In genomic region chr7:56997713-56998624, GRCm38 (mm10) we compare ENCODE assay signal across 29 mouse cellular contexts.
DNase-seq lines count a peak whose midpoint lies in the region; ATAC-seq and TF ChIP-seq lines count a peak whose summit lies in the region.
"Had no signal": no experiment of that assay in that cellular context is flagged by ENCODE, and none has a peak within 500 bp of the region (broad histone marks: within the 10 kb centered on the region; RNA-seq: fewer than 3 reads in every experiment).

No protein-coding gene starts in this region.

- 85% methylated on average over 2 of the region's 2 CpGs for WGBS in intestine, embryonic 15.5 days
- WGBS in intestine, postnatal 0 days, result 79% methylated on average over 2 of the region's 2 CpGs
- 74% methylated on average over 2 of the region's 2 CpGs for WGBS in lung, embryonic 16.5 days
- 88% methylated on average over 2 of the region's 2 CpGs for WGBS in lung, adult 2 months
- 83% methylated on average over 2 of the region's 2 CpGs for WGBS in limb, embryonic 15.5 days
- 91% methylated on average over 2 of the region's 2 CpGs for WGBS in hindbrain, embryonic 11.5 days

- no peak overlapping the region for H3K4me2 ChIP-seq in intestine, embryonic 15.5 days (replicated peaks)
- H3K4me2 ChIP-seq in intestine, postnatal 0 days (replicated peaks; ENCODE audit: low read depth), result no peak overlapping the region
- H3K4me2 ChIP-seq in lung, embryonic 16.5 days (ENCODE audit: low read depth, low read length), result no peak overlapping the region
- H3K4me2 ChIP-seq in limb, embryonic 15.5 days, result no peak overlapping the region
- no peak overlapping the region for H3K4me2 ChIP-seq in hindbrain, embryonic 11.5 days (replicated peaks; ENCODE audit: low read depth, low read length)
- H3K4me2 ChIP-seq: embryonic facial prominence, embryonic 12.5 days; heart, embryonic 13.5 days; liver, embryonic 15.5 days; midbrain, embryonic 15.5 days; neural tube, embryonic 15.5 days had no signal

- no peaks in the 10 kb centered on the region for H3K9me3 ChIP-seq in intestine, embryonic 15.5 days
- no peaks in the 10 kb centered on the region for H3K9me3 ChIP-seq in intestine, postnatal 0 days (ENCODE audit: control insufficient read depth)
- no peaks in the 10 kb centered on the region for H3K9me3 ChIP-seq in lung, embryonic 16.5 days (ENCODE audit: control insufficient read depth, low read length)
- H3K9me3 ChIP-seq in limb, embryonic 15.5 days, result no peaks in the 10 kb centered on the region
- H3K9me3 ChIP-seq in hindbrain, embryonic 11.5 days (ENCODE audit: control insufficient read depth, low read length), result no peaks in the 10 kb centered on the region
- H3K9me3 ChIP-seq: embryonic facial prominence, embryonic 12.5 days; midbrain, embryonic 15.5 days; neural tube, embryonic 15.5 days had no signal

- no peak overlapping the region for H3K4me3 ChIP-seq in intestine, embryonic 15.5 days (replicated peaks)
- no peak overlapping the region for H3K4me3 ChIP-seq in intestine, postnatal 0 days (ENCODE audit: low read depth, low read length)
- H3K4me3 ChIP-seq in lung, embryonic 16.5 days (ENCODE audit: low read length), result no peak overlapping the region
- H3K4me3 ChIP-seq in lung, adult 2 months (replicated peaks; ENCODE audit: extremely low read depth, low read depth, low read length), result no peak overlapping the region
- no peak overlapping the region for H3K4me3 ChIP-seq in limb, embryonic 15.5 days
- no peak overlapping the region for H3K4me3 ChIP-seq in hindbrain, embryonic 11.5 days (ENCODE audit: low read depth, low read length)
- H3K4me3 ChIP-seq: embryonic facial prominence, embryonic 12.5 days; gastrocnemius, adult 2 months; heart, embryonic 13.5 days; layer of hippocampus, adult 2 months; liver, embryonic 15.5 days; midbrain, embryonic 10.5 days; midbrain, embryonic 15.5 days; neural tube, embryonic 15.5 days had no signal

- DNase-seq in kidney, postnatal 10 days, result peak; percentile 18
- DNase-seq in kidney, adult 9 months, result no peak
- DNase-seq in lung, adult 2 months, result no peak
- DNase-seq in hindbrain, embryonic 11.5 days (ENCODE audit: low spot score), result no peak
- DNase-seq: adrenal gland, adult 8-10 months; cerebellum, adult 11 months; cerebellum, adult 9-10 months; embryo, embryonic 11 days; gastrocnemius, adult 2 months; heart, postnatal 10 days; retina, postnatal 1 day; right cerebral cortex, postnatal 14 days; thymus, adult 2 months; thymus, postnatal 36 days had no signal

- no peaks in the 10 kb centered on the region for H3K27me3 ChIP-seq in intestine, embryonic 15.5 days (replicated peaks)
- H3K27me3 ChIP-seq in intestine, postnatal 0 days (replicated peaks; ENCODE audit: control insufficient read depth, insufficient read depth, low read length), result no peaks in the 10 kb centered on the region
- no peaks in the 10 kb centered on the region for H3K27me3 ChIP-seq in lung, embryonic 16.5 days (ENCODE audit: control insufficient read depth, insufficient read depth, low read depth, low read length)
- no peaks in the 10 kb centered on the region for H3K27me3 ChIP-seq in limb, embryonic 15.5 days
- H3K27me3 ChIP-seq in hindbrain, embryonic 11.5 days (ENCODE audit: control insufficient read depth, insufficient read depth, low read length), result no peaks in the 10 kb centered on the region
- H3K27me3 ChIP-seq: embryonic facial prominence, embryonic 12.5 days; heart, embryonic 13.5 days; liver, embryonic 15.5 days; midbrain, embryonic 15.5 days; neural tube, embryonic 15.5 days had no signal

- peak; percentile 28; the same call in 1 of the 2 replicates for ATAC-seq in intestine, embryonic 15.5 days
- ATAC-seq in intestine, postnatal 0 days, result no peak
- ATAC-seq in lung, embryonic 16.5 days (ENCODE audit: low read depth), result peak; percentile 41; the same call in 1 of the 2 replicates
- ATAC-seq in limb, embryonic 15.5 days (ENCODE audit: insufficient number of reproducible peaks, low FRiP score, low TSS enrichment, low read depth), result 0 out of 2 replicates have a peak, but pooled peaks have one; percentile 74
- no peak for ATAC-seq in hindbrain, embryonic 11.5 days (ENCODE audit: low FRiP score)
- ATAC-seq: forebrain, embryonic 14.5 days; hindbrain, embryonic 16.5 days; lung, postnatal 0 days; midbrain, embryonic 15.5 days had no signal

- H3K27ac ChIP-seq in intestine, embryonic 15.5 days, result no peak overlapping the region
- no peak overlapping the region for H3K27ac ChIP-seq in intestine, postnatal 0 days (ENCODE audit: low read depth, low read length)
- no peak overlapping the region for H3K27ac ChIP-seq in lung, embryonic 16.5 days (ENCODE audit: low read length)
- H3K27ac ChIP-seq in limb, embryonic 15.5 days, result no peak overlapping the region
- H3K27ac ChIP-seq in hindbrain, embryonic 11.5 days (ENCODE audit: low read depth, low read length), result no peak overlapping the region
- H3K27ac ChIP-seq: embryonic facial prominence, embryonic 12.5 days; gastrocnemius, adult 2 months; heart, embryonic 13.5 days; layer of hippocampus, adult 2 months; liver, embryonic 15.5 days; midbrain, embryonic 10.5 days; midbrain, embryonic 15.5 days; neural tube, embryonic 15.5 days had no signal

- no peaks in the 10 kb centered on the region for H3K4me1 ChIP-seq in intestine, embryonic 15.5 days (replicated peaks)
- H3K4me1 ChIP-seq in intestine, postnatal 0 days (replicated peaks; ENCODE audit: control insufficient read depth, insufficient read depth, low read length), result no peaks in the 10 kb centered on the region
- no peaks in the 10 kb centered on the region for H3K4me1 ChIP-seq in lung, embryonic 16.5 days (replicated peaks; ENCODE audit: control insufficient read depth, insufficient read depth, low read length)
- H3K4me1 ChIP-seq in lung, adult 2 months (ENCODE audit: control insufficient read depth, insufficient read depth, low read length), result no peaks in the 10 kb centered on the region
- no peaks in the 10 kb centered on the region for H3K4me1 ChIP-seq in limb, embryonic 15.5 days
- no peaks in the 10 kb centered on the region for H3K4me1 ChIP-seq in hindbrain, embryonic 11.5 days (replicated peaks; ENCODE audit: control insufficient read depth, insufficient read depth, low read length)
- H3K4me1 ChIP-seq: embryonic facial prominence, embryonic 12.5 days; heart, embryonic 13.5 days; liver, embryonic 15.5 days; midbrain, embryonic 10.5 days; midbrain, embryonic 15.5 days; neural tube, embryonic 15.5 days had no signal

- no peak for TF ChIP-seq POLR2A in lung, adult 2 months (IDR thresholded peaks at IDR 0.05; ENCODE audit: borderline replicate concordance, extremely low read depth, low read depth, low read length)

- no peaks in the 10 kb centered on the region for H3K36me3 ChIP-seq in intestine, embryonic 15.5 days
- H3K36me3 ChIP-seq in intestine, postnatal 0 days (ENCODE audit: control insufficient read depth, insufficient read depth), result no peaks in the 10 kb centered on the region
- no peaks in the 10 kb centered on the region for H3K36me3 ChIP-seq in lung, embryonic 16.5 days (ENCODE audit: control insufficient read depth, insufficient read depth, low read length)
- no peaks in the 10 kb centered on the region for H3K36me3 ChIP-seq in limb, embryonic 15.5 days
- H3K36me3 ChIP-seq in hindbrain, embryonic 11.5 days (ENCODE audit: control insufficient read depth, insufficient read depth, low read length), result no peaks in the 10 kb centered on the region
- H3K36me3 ChIP-seq: embryonic facial prominence, embryonic 12.5 days; G1E; heart, embryonic 13.5 days; liver, embryonic 15.5 days; midbrain, embryonic 10.5 days; midbrain, embryonic 15.5 days; neural tube, embryonic 15.5 days had no signal

- TF ChIP-seq CTCF in intestine, postnatal 0 days (IDR thresholded peaks at IDR 0.05; ENCODE audit: low read depth), result no peak
- TF ChIP-seq CTCF in lung, adult 2 months (IDR thresholded peaks at IDR 0.05; ENCODE audit: insufficient read depth, low read length), result no peak

- no peak overlapping the region for H3K9ac ChIP-seq in intestine, embryonic 15.5 days
- no peak overlapping the region for H3K9ac ChIP-seq in intestine, postnatal 0 days (ENCODE audit: low read depth, low read length)
- no peak overlapping the region for H3K9ac ChIP-seq in lung, embryonic 16.5 days (ENCODE audit: low read length)
- no peak overlapping the region for H3K9ac ChIP-seq in limb, embryonic 15.5 days
- H3K9ac ChIP-seq in hindbrain, embryonic 11.5 days (ENCODE audit: low read depth, low read length), result no peak overlapping the region
- H3K9ac ChIP-seq: embryonic facial prominence, embryonic 12.5 days; heart, embryonic 13.5 days; liver, embryonic 15.5 days; midbrain, embryonic 15.5 days; neural tube, embryonic 15.5 days had no signal

Comparison
In these comparisons a context has a peak if more than half of its experiments do, and no peak if none do; other contexts are left out.
1. ATAC-seq: peak in intestine, embryonic 15.5 days (single experiment), lung, embryonic 16.5 days (single experiment) and limb, embryonic 15.5 days (single experiment); none in intestine, postnatal 0 days (single experiment) and hindbrain, embryonic 11.5 days (single experiment).